Mouse (Mus musculus) macrophage (primary cell): Measurements from ENCODE around the gene Peli1. TPM values are rescaled to one million over a fixed set of nuclear protein-coding genes. Genes with fewer than 3 reads are reported as not detected.

Source experiments
- H3K27ac ChIP-seq: fragments of 350-480 bp; formaldehyde crosslinking; 2 replicates; pipeline ENCODE4 v1.9.0; 2021
- H3K36me3 ChIP-seq: fragments of 350-480 bp; formaldehyde crosslinking; 2 replicates; pipeline ENCODE4 v1.9.0; 2021; ENCODE audit errors: inconsistent target
- H3K4me3 ChIP-seq: fragments of 350-480 bp; formaldehyde crosslinking; 2 replicates; pipeline ENCODE4 v1.9.0; 2021; ENCODE audit errors: inconsistent target
- H3K79me2 ChIP-seq: fragments of 350-480 bp; formaldehyde crosslinking; 2 replicates; pipeline ENCODE4 v1.9.0; 2021; ENCODE audit errors: inconsistent target
- WGBS: methylation state at CpG from one replicate; pipeline ENCODE4 v1.1.7; 2026; ENCODE audit warnings: inconsistent platforms; ENCODE audit not compliant: missing documents; 5-methylcytosine and 5-hydroxymethylcytosine counted together
- polyA plus RNA-seq: library from polyadenylated mRNA; stranded (reverse); fragments of 250-400 nt; gene quantifications from 3 replicates; pipeline ENCODE4 v1.2.4, GENCODE M21; 2018; ENCODE audit warnings: inconsistent platforms
- total RNA-seq, 78 experiments: library from RNA; depleted of rRNA; stranded (reverse); fragments of 250-400 nt; gene quantifications; 1 replicate in 9 of 78; 2 replicates in 24 of 78; 3 replicates in 43 of 78; 4 replicates in 2 of 78; pipeline ENCODE4 v1.2.4; 2018; ENCODE audit warnings: inconsistent platforms in 56 of 78

The Peli1 gene
- total RNA-seq (2018; cell fraction: chromatin; rRNA removed) = 100 to 1,000 TPM in 19 of 26 experiments, 10 to 100 TPM in 7; 48.9 to 827 (median 232) TPM
- total RNA-seq (2018; cell fraction: cytosol; rRNA removed) = 100 to 1,000 TPM in 9 of 26 experiments, 10 to 100 TPM in 17; 26.8 to 291 (median 74.1) TPM
- 100 to 1,000 TPM in 19 of 26 experiments, 10 to 100 TPM in 7; 62.0 to 845 (median 241) TPM for total RNA-seq (2018; cell fraction: nucleus; rRNA removed)
- polyA plus RNA-seq = 22.0 to 38.4 TPM (median 25.2 TPM) in 3 replicates

DNA sequence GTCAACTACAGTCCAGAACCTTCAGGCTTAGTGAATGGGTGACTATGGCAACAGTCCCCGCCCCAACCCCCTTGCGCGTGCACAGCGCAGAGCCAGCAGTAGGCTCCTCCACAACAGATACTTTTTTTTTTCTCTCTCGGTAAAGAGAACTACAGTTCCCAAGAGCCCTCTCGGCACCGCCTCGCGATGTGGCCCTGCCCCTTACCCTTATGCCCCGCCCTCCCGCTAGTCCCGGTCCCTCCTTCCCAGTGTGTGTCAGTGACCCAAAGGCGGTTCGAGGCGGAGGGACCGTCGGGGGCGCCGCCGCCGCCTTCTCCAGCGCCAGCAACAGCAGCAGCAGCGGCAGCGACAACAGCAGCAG, at the start of gene Peli1:
Gene Peli1 (plus strand): TSS at position 225 of the 361 bp plus-strand sequence.
- Histone ChIP-seq H3K36me3 (no peaks in the 10 kb centered on the region), H3K79me2 (peaks cover 43% of the 10 kb centered on the region), H3K27ac (peak within 1 kb of the TSS; percentile 49), H3K4me3 (peak within 1 kb of the TSS; percentile 80)
- 2% methylated on average over 13 of the region's 24 CpGs for WGBS

GRCm38 (mm10) chr11:21042590-21042989, 48.5 kb upstream of the Peli1 start:
- Histone ChIP-seq H3K79me2 (no peaks in the 10 kb centered on the region), H3K36me3 (no peaks in the 10 kb centered on the region), H3K4me3 (no peak overlapping the region), H3K27ac (no peak overlapping the region)
- 95% methylated on average over 5 of the region's 5 CpGs for WGBS

- peak overlapping the region; percentile 96 for H3K27ac ChIP-seq
- 12% methylated on average over 2 of the region's 2 CpGs for WGBS
- no peaks in the 10 kb centered on the region for H3K79me2 ChIP-seq
- no peak overlapping the region for H3K4me3 ChIP-seq
- no peaks in the 10 kb centered on the region for H3K36me3 ChIP-seq
These were observed 44.9 kb upstream of the Peli1 start for GRCm38 (mm10) chr11:21046188-21046587.

- Histone ChIP-seq H3K4me3 (no peak overlapping the region), H3K79me2 (no peaks in the 10 kb centered on the region), H3K36me3 (no peaks in the 10 kb centered on the region), H3K27ac (peak overlapping the region; percentile 88)
- 77% methylated on average over 2 of the region's 2 CpGs for WGBS
These were observed 43.2 kb upstream of the Peli1 start for GRCm38 (mm10) chr11:21047921-21048320.

DNA sequence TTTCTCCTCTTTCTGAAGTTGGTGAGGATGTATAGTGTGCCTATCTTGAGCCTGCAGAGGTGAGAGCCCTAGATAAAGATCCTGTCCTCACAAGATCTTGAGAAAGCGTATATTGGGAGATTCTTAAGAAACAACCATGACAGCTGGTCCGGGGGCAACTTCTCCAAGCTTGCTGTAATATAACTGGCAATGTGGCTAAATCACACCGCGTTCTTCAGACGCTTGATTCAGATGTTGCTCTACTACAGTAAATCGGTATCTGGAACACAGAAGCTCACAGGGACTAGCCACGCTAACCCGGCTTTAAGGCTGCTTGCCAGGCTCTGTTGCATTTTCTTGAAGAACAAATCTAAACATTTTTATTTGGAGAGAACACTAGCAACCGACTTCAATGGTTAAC, 39.4 kb upstream of the Peli1 start:
- no peaks in the 10 kb centered on the region for H3K36me3 ChIP-seq
- no peak overlapping the region for H3K4me3 ChIP-seq
- no peaks in the 10 kb centered on the region for H3K79me2 ChIP-seq
- WGBS = 94% methylated on average over 9 of the region's 9 CpGs
- no peak overlapping the region for H3K27ac ChIP-seq

- H3K79me2 ChIP-seq = no peaks in the 10 kb centered on the region
- no peaks in the 10 kb centered on the region for H3K36me3 ChIP-seq
- no peak overlapping the region for H3K27ac ChIP-seq
- no peak overlapping the region for H3K4me3 ChIP-seq
These were observed 36.5 kb upstream of the Peli1 start for GRCm38 (mm10) chr11:21054587-21054986.

DNA sequence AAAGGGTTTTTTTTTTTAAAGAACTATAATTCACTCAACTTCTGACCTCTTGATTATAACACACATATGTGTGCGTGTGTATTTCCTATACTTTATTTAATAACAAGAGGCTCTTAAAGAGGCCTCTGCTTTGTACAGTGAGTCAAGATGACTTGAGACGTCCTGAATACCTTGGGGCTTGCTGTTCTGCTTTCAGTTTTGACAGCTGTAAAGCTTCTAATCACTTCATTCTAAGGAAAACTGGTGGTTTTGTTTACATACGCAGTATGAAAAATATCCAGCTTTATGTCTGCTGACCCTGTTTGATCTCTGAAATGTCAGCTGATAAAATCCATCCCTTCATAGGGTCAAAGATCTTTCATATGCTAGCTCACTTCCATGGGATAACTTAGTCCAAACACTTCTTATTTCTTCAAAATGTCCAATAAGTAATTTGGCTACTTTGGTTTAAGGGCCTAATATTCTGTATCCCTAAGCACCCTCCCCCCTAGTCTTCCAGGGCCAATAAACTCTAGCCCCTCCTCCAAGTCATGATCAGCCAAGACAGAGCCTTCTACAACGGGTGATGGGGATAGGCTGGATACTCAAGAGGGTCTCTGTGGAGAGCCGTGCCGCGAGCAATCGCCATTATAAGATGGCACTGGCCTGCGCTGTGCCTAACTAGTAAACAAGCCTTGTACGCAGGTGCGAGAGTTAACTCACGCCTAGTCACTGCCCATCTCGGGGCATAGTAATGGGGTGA, 34.8 kb upstream of the Peli1 start:
- no peak overlapping the region for H3K4me3 ChIP-seq
- H3K79me2 ChIP-seq = no peaks in the 10 kb centered on the region
- H3K27ac ChIP-seq = no peak overlapping the region
- 95% methylated on average over 12 of the region's 13 CpGs for WGBS
- H3K36me3 ChIP-seq = no peaks in the 10 kb centered on the region

DNA sequence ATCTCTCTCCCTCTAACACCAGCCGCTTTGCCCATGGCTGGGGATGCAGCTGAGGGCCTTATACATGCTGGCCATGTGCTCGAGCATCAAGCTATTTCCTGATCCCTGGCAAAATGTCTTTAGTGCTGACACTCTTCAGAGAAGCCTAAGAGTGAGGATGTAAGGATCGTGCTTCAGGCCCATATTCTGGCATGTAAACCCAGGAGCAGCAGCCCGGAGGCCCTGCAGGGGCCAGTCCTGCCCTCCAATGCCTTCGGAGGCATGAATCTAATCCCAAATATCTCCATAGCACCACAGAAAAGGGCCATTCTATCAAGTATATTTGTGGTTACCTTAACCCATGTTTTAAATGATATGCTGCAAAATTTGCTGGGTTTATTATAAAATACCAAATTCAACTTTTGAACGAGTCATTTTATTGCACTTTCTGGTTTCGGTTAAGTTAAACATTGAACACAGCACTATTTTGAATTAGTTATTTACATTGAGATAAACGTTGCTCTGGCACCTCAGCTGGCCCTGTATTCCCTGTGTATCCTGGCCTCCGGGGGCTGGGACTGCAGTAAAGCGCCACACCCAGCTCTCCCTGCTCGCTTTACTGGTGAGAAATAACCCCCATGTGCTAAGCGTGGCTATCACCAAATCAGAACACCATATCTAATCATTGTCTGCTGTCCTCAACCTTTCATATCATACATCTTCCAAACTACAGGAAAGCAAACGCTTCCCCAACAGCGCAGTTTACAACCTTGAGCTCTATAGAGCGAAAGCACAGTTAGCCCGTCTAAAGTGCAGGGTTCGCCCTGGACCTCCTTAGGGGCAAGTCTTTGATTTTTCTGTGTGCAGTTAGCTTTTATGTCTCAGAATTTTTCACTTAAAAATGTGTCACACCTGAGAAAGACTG, 33.3 kb upstream of the Peli1 start:
- 94% methylated on average over 17 of the region's 17 CpGs for WGBS
- Histone ChIP-seq H3K36me3 (no peaks in the 10 kb centered on the region), H3K27ac (no peak overlapping the region), H3K4me3 (no peak overlapping the region), H3K79me2 (no peaks in the 10 kb centered on the region)

DNA sequence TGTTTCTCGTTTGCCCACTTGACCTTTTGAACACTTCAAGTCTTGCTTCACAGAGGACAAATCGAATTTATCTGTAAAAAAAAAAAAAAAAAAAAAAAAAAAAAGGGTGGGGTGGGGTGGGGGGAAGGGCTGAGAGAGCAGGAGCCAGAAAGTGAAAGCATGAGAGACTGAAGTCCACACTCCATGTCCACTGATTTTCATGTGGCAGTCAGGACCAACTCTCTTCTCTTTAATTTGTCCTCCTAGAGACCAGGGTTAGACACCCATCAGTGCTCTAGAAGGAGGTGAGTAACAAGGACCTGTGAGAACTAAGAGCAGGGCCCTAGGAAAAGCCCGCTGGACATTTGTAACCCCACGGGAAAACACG, 32.7 kb upstream of the Peli1 start:
- no peaks in the 10 kb centered on the region for H3K36me3 ChIP-seq
- no peak overlapping the region for H3K4me3 ChIP-seq
- no peaks in the 10 kb centered on the region for H3K79me2 ChIP-seq
- 88% methylated on average over 5 of the region's 5 CpGs for WGBS
- no peak overlapping the region for H3K27ac ChIP-seq

DNA sequence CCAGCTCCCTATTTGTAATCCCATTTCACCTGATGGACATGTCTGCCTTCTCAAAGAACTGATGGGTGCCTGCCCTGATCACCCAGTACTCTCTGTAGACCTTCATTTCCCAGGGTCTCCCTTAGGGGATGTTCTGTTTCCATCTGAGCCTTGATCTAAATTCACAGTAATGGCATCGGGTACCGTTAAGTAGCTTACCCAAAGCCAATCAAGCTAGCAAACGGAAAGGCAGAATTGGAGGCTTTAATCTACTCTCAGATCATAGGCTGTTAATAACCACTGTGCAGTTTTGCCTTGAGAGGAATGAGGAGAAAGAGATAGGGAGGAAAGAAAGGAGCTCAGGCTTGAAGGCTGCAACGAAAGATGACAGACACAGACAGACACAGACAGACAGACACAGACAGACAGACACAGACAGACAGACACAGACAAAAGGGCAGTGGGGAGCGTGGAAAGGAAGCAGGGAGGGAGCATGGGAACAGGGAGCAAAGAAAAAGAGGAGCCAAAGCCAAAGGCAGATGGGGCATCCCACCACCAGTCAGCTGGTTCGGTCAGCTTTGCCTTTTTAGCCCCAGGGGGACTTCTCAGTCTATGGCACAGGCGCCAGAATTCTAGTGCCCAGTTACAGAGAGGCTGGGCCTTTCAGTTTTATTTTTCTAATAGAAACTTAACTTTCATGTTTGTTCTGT, 30.6 kb upstream of the Peli1 start:
- Histone ChIP-seq H3K79me2 (no peaks in the 10 kb centered on the region), H3K4me3 (no peak overlapping the region), H3K36me3 (no peaks in the 10 kb centered on the region), H3K27ac (no peak overlapping the region)
- 95% methylated on average over 7 of the region's 7 CpGs for WGBS

DNA sequence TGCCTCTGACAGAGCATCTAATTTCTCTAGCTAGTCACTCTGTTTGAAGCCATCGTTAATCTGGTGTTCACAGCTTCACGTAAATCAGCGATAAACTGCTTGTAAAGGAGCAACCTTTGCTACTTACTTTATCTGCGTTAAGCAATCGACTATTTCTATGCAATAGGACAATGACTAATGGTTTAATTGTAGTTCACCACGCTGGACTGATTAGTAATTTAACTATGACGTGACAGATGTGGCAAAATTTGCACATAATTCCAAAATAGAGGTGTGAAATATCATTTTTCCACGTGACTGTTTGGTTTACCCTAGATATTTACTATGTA, 30.1 kb upstream of the Peli1 start:
- H3K79me2 ChIP-seq = no peaks in the 10 kb centered on the region
- no peak overlapping the region for H3K4me3 ChIP-seq
- 93% methylated on average over 8 of the region's 8 CpGs for WGBS
- no peaks in the 10 kb centered on the region for H3K36me3 ChIP-seq
- no peak overlapping the region for H3K27ac ChIP-seq

DNA sequence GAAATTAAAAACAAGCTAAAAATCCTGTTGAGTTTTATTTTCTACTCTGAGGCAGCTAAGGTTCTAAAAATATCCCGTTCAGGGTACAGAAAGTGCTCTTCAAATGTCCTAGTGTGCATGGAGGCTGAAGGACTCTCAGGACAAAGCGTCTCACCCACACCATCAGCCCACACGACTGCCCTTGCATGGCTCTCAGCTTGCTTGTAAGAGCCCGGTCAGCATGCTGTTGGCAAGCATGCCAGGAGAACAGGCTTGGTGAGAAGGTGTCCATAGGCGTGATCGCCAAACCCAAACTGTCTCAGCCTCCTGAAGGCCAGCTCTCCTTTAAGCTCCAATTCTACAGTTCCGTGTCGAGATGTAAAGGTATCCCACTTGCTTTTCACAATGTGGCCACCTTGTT, 29.7 kb upstream of the Peli1 start:
- Histone ChIP-seq H3K4me3 (no peak overlapping the region), H3K79me2 (no peaks in the 10 kb centered on the region), H3K36me3 (no peaks in the 10 kb centered on the region), H3K27ac (no peak overlapping the region)
- WGBS = 94% methylated on average over 6 of the region's 8 CpGs

GRCm38 (mm10) chr11:21062071-21062470, 29.0 kb upstream of the Peli1 start:
- Histone ChIP-seq H3K79me2 (no peaks in the 10 kb centered on the region), H3K36me3 (no peaks in the 10 kb centered on the region), H3K4me3 (no peak overlapping the region), H3K27ac (no peak overlapping the region)
- 91% methylated on average over 2 of the region's 2 CpGs for WGBS

GRCm38 (mm10) chr11:21063271-21063670, 27.8 kb upstream of the Peli1 start:
- no peak overlapping the region for H3K27ac ChIP-seq
- H3K4me3 ChIP-seq = no peak overlapping the region
- no peaks in the 10 kb centered on the region for H3K79me2 ChIP-seq
- WGBS = 78% methylated on average over 3 of the region's 3 CpGs
- H3K36me3 ChIP-seq = no peaks in the 10 kb centered on the region
